Mouse (Mus musculus) spleen, postnatal 10 days (tissue): ENCODE measurements around the gene Utp14b.

ENCODE experiments used
- DNase-seq, 2 experiments: peaks; one replicate each; pipeline ENCODE4 v3.0.0; 2021 to 2022; ENCODE audit warnings: low spot score in 2 of 2

Utp14b gene

GRCm38 (mm10) chr1:78686872-78687271 lies 29.0 kb downstream of the Utp14b start:
- DNase-seq = peak in 1 of 2 experiments; percentile 32

- no peak for DNase-seq
Measured at GRCm38 (mm10) chr1:78688149-78688548, 30.3 kb downstream of the Utp14b start.

GRCm38 (mm10) chr1:78694503-78695258 lies 36.8 kb downstream of the Utp14b start:
- no peak for DNase-seq

- DNase-seq = no peak
Measured at GRCm38 (mm10) chr1:78696305-78696704, 38.5 kb downstream of the Utp14b start.

GRCm38 (mm10) chr1:78696903-78697302 lies 39.1 kb downstream of the Utp14b start:
- DNase-seq = no peak

- no peak for DNase-seq
Measured at GRCm38 (mm10) chr1:78698138-78698537, 40.3 kb downstream of the Utp14b start.

GRCm38 (mm10) chr1:78701740-78702139 lies 43.9 kb downstream of the Utp14b start:
- no peak for DNase-seq

- DNase-seq = no peak
Measured at GRCm38 (mm10) chr1:78702282-78702963, 44.6 kb downstream of the Utp14b start.

- DNase-seq = peak in 1 of 2 experiments; percentile 28
Measured at GRCm38 (mm10) chr1:78702964-78703285, 45.1 kb downstream of the Utp14b start.

- DNase-seq = no peak
Measured at GRCm38 (mm10) chr1:78706338-78706737, 48.5 kb downstream of the Utp14b start.

GRCm38 (mm10) chr1:78707280-78707679 lies 49.4 kb downstream of the Utp14b start:
- DNase-seq = peak in 1 of 2 experiments; percentile 26

GRCm38 (mm10) chr1:78710026-78710425 lies 52.2 kb downstream of the Utp14b start:
- DNase-seq = no peak

- no peak for DNase-seq
Measured at GRCm38 (mm10) chr1:78710613-78711329, 52.9 kb downstream of the Utp14b start.
